Mouse (Mus musculus): ENCODE results near the gene Olfr1346. TPM values are rescaled to one million over a fixed set of nuclear protein-coding genes. Genes with fewer than 3 reads are reported as not detected.

The Olfr1346 gene
- polyA plus RNA-seq, 1 experiment from 2014 or later, result not detected

Other genes starting within 250 kb of the Olfr1346 start
- gene Zscan5b, start 244.8 kb upstream of the Olfr1346 start, polyA plus RNA-seq (2014; fragmentation: Nextera tagmentation; extraction: Ambion mirVana), result not detected in 2 replicates
- gene Epp13, start 214.4 kb upstream of the Olfr1346 start, polyA plus RNA-seq (2014; fragmentation: Nextera tagmentation; extraction: Ambion mirVana), result not detected in 2 replicates
- gene Zfp667, start 180.5 kb upstream of the Olfr1346 start, polyA plus RNA-seq (2014; fragmentation: Nextera tagmentation; extraction: Ambion mirVana), result 7.4 and 9.0 TPM in 2 replicates
- gene Zfp583, start 135.8 kb upstream of the Olfr1346 start, polyA plus RNA-seq (2014; fragmentation: Nextera tagmentation; extraction: Ambion mirVana), result 6.9 and 7.8 TPM in 2 replicates
- gene Gm3854, start 123.3 kb upstream of the Olfr1346 start, polyA plus RNA-seq (2014; fragmentation: Nextera tagmentation; extraction: Ambion mirVana), result 2.2 and 2.3 TPM in 2 replicates
- 1.1 and 1.6 TPM in 2 replicates for gene Zfp78, start 103.8 kb upstream of the Olfr1346 start, polyA plus RNA-seq (2014; fragmentation: Nextera tagmentation; extraction: Ambion mirVana)
- gene Zfp28, start 83.8 kb upstream of the Olfr1346 start, polyA plus RNA-seq (2014; fragmentation: Nextera tagmentation; extraction: Ambion mirVana), result 10.2 and 10.4 TPM in 2 replicates
- gene Smim17, start 68.4 kb upstream of the Olfr1346 start, polyA plus RNA-seq (2014; fragmentation: Nextera tagmentation; extraction: Ambion mirVana), result 0.24 and 0.32 TPM in 2 replicates
- not detected in 2 replicates for gene Gm20715, start 56.8 kb upstream of the Olfr1346 start, polyA plus RNA-seq (2014; fragmentation: Nextera tagmentation; extraction: Ambion mirVana)
- not detected in 2 replicates for gene Olfr1344, start 28.4 kb upstream of the Olfr1346 start, polyA plus RNA-seq (2014; fragmentation: Nextera tagmentation; extraction: Ambion mirVana)
- gene Olfr1336, start 10.9 kb upstream of the Olfr1346 start, polyA plus RNA-seq (2014; fragmentation: Nextera tagmentation; extraction: Ambion mirVana), result not detected in 2 replicates
- gene Olfr5, start 19.8 kb downstream of the Olfr1346 start, polyA plus RNA-seq (2014; fragmentation: Nextera tagmentation; extraction: Ambion mirVana), result not detected in 2 replicates
- gene Olfr1347, start 32.7 kb downstream of the Olfr1346 start, polyA plus RNA-seq (2014; fragmentation: Nextera tagmentation; extraction: Ambion mirVana), result not detected in 2 replicates
- gene Olfr1348, start 41.6 kb downstream of the Olfr1346 start, polyA plus RNA-seq (2014; fragmentation: Nextera tagmentation; extraction: Ambion mirVana), result not detected in 2 replicates
- gene Olfr1349, start 55.8 kb downstream of the Olfr1346 start, polyA plus RNA-seq (2014; fragmentation: Nextera tagmentation; extraction: Ambion mirVana), result not detected in 2 replicates
- gene Olfr1350, start 97.7 kb downstream of the Olfr1346 start, polyA plus RNA-seq (2014; fragmentation: Nextera tagmentation; extraction: Ambion mirVana), result not detected in 2 replicates
- gene Zim1, start 229.3 kb downstream of the Olfr1346 start, polyA plus RNA-seq (2014; fragmentation: Nextera tagmentation; extraction: Ambion mirVana), result 4.7 and 5.6 TPM in 2 replicates